Mouse (Mus musculus): ENCODE data around the gene Zfp106. TPM values are rescaled to one million over a fixed set of nuclear protein-coding genes. Genes with fewer than 3 reads are reported as not detected.

Gene Zfp106
- polyA plus RNA-seq, 1 experiment from 2014 or later: 54.5 TPM

GRCm38 (mm10) chr2:120529531-120529930 is 34.1 kb downstream of the Zfp106 start:
- no peaks in the 10 kb centered on the region for H3K4me1 ChIP-seq (ENCODE audit: control insufficient read depth, insufficient read depth, low read length)
- H3K4me3 ChIP-seq (ENCODE audit: low read depth, low read length): no peak overlapping the region
- H3K36me3 ChIP-seq (ENCODE audit: control insufficient read depth, insufficient read depth, low read length): peaks cover 59% of the 10 kb centered on the region
- no peak overlapping the region for H3K9ac ChIP-seq (replicated peaks; ENCODE audit: low read depth, low read length)
- no peak for ATAC-seq (ENCODE audit: low read depth)
- no peak overlapping the region for H3K27ac ChIP-seq (ENCODE audit: low read depth, low read length)
- no peaks in the 10 kb centered on the region for H3K27me3 ChIP-seq (ENCODE audit: control insufficient read depth, insufficient read depth, low read length)
- no peak overlapping the region for H3K4me2 ChIP-seq (ENCODE audit: low read depth, low read length)
- H3K9me3 ChIP-seq (ENCODE audit: control insufficient read depth, low read length): no peaks in the 10 kb centered on the region

- Histone ChIP-seq H3K36me3 (ENCODE audit: control insufficient read depth, insufficient read depth, low read length) (peaks cover 67% of the 10 kb centered on the region), H3K9ac (replicated peaks; ENCODE audit: low read depth, low read length) (no peak overlapping the region), H3K4me1 (ENCODE audit: control insufficient read depth, insufficient read depth, low read length) (no peaks in the 10 kb centered on the region), H3K4me2 (ENCODE audit: low read depth, low read length) (no peak overlapping the region), H3K9me3 (ENCODE audit: control insufficient read depth, low read length) (no peaks in the 10 kb centered on the region), H3K27ac (ENCODE audit: low read depth, low read length) (no peak overlapping the region), H3K27me3 (ENCODE audit: control insufficient read depth, insufficient read depth, low read length) (no peaks in the 10 kb centered on the region), H3K4me3 (ENCODE audit: low read depth, low read length) (no peak overlapping the region)
- ATAC-seq (ENCODE audit: low read depth): no peak
- 94% methylated on average over 5 of the region's 5 CpGs for WGBS
These were observed 36.9 kb downstream of the Zfp106 start for GRCm38 (mm10) chr2:120526771-120527170.

DNA sequence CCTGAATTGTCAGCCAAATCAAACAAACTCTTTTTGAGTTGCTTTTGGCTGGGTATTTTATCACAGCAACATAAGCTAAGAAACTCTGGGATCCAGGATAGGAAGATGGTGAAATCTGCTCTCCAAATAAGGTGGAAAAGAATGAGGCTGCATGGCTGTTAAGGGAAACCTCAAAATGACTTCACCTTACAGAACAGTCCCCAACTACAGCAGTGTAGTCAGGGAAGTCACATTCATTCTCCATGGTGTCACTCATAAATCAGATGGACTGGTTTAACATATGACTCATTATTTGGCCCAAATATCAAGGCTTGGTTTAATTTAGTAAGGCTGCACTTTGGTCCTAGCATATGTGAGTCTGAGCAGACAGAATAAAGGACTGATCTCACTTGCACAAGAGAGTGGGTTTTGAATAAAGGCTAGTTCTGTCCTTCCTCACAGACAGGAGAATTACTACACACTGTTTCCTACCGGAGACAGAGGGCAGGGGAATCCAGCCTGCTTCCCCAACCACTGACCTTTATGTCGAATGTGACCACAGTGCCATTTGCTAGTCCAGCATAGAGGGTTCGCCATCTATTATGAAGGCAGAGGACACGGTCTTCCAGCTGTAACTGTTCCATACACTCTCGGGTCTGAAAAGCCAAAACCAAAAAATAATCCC is 45.0 kb downstream of the Zfp106 start:
- 93% methylated on average over 5 of the region's 5 CpGs for WGBS
- Histone ChIP-seq H3K9me3 (ENCODE audit: control insufficient read depth, low read length) (no peaks in the 10 kb centered on the region), H3K27ac (ENCODE audit: low read depth, low read length) (no peak overlapping the region), H3K4me3 (ENCODE audit: low read depth, low read length) (no peak overlapping the region), H3K4me2 (ENCODE audit: low read depth, low read length) (no peak overlapping the region), H3K9ac (replicated peaks; ENCODE audit: low read depth, low read length) (no peak overlapping the region), H3K36me3 (ENCODE audit: control insufficient read depth, insufficient read depth, low read length) (peaks cover 62% of the 10 kb centered on the region), H3K4me1 (ENCODE audit: control insufficient read depth, insufficient read depth, low read length) (no peaks in the 10 kb centered on the region), H3K27me3 (ENCODE audit: control insufficient read depth, insufficient read depth, low read length) (no peaks in the 10 kb centered on the region)
- no peak for ATAC-seq (ENCODE audit: low read depth)

- H3K27me3 ChIP-seq (ENCODE audit: control insufficient read depth, insufficient read depth, low read length): no peaks in the 10 kb centered on the region
- no peaks in the 10 kb centered on the region for H3K9me3 ChIP-seq (ENCODE audit: control insufficient read depth, low read length)
- H3K9ac ChIP-seq (replicated peaks; ENCODE audit: low read depth, low read length): no peak overlapping the region
- no peak overlapping the region for H3K4me3 ChIP-seq (ENCODE audit: low read depth, low read length)
- no peaks in the 10 kb centered on the region for H3K4me1 ChIP-seq (ENCODE audit: control insufficient read depth, insufficient read depth, low read length)
- ATAC-seq (ENCODE audit: low read depth): no peak
- 97% methylated on average over 4 of the region's 4 CpGs for WGBS
- no peak overlapping the region for H3K27ac ChIP-seq (ENCODE audit: low read depth, low read length)
- peaks cover 46% of the 10 kb centered on the region for H3K36me3 ChIP-seq (ENCODE audit: control insufficient read depth, insufficient read depth, low read length)
- H3K4me2 ChIP-seq (ENCODE audit: low read depth, low read length): no peak overlapping the region
These were observed 49.5 kb downstream of the Zfp106 start for GRCm38 (mm10) chr2:120514181-120514580.

DNA sequence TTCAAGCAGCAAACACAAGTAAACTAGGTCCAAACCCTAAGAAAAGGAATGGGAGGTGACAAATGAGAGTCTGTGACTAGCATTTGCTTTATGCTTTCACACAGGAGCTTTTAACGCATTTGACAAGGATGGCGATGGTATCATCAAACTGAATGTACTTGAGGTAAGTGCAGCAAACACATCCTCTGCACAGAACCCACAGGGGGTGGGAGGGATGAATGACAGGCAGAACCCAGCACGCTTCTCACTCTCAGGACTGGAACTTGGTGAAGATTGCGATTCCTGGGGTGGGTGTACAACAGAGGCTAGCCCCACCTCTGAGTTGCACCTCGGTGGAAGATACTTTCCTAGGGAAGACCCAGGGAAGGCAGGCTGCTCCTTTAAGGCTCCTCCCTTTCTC is 59.7 kb downstream of the Zfp106 start:
- Histone ChIP-seq H3K9ac (replicated peaks; ENCODE audit: low read depth, low read length) (no peak overlapping the region), H3K4me1 (ENCODE audit: control insufficient read depth, insufficient read depth, low read length) (no peaks in the 10 kb centered on the region), H3K27ac (ENCODE audit: low read depth, low read length) (no peak overlapping the region), H3K9me3 (ENCODE audit: control insufficient read depth, low read length) (no peaks in the 10 kb centered on the region), H3K27me3 (ENCODE audit: control insufficient read depth, insufficient read depth, low read length) (no peaks in the 10 kb centered on the region), H3K4me3 (ENCODE audit: low read depth, low read length) (no peak overlapping the region), H3K4me2 (ENCODE audit: low read depth, low read length) (no peak overlapping the region), H3K36me3 (ENCODE audit: control insufficient read depth, insufficient read depth, low read length) (peaks cover 8% of the 10 kb centered on the region)
- no peak for ATAC-seq (ENCODE audit: low read depth)
- WGBS: 81% methylated on average over 5 of the region's 5 CpGs

DNA sequence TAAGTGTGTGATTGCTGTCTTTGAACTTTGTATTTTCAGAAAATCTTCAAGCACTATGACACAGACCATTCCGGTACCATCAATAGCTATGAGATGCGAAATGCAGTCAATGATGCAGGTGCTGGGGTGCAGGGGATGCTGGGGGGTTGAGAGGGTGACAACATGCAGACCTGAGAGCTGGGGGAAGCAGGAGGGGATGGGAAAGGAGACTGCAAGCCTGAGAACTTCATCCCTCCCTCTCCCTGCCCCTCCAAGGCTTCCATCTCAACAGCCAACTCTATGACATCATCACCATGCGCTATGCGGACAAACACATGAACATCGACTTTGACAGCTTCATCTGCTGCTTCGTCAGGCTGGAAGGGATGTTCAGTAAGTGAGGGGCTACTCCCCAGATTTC is 60.5 kb downstream of the Zfp106 start:
- Histone ChIP-seq H3K4me1 (ENCODE audit: control insufficient read depth, insufficient read depth, low read length) (no peaks in the 10 kb centered on the region), H3K27ac (ENCODE audit: low read depth, low read length) (no peak overlapping the region), H3K9ac (replicated peaks; ENCODE audit: low read depth, low read length) (no peak overlapping the region), H3K9me3 (ENCODE audit: control insufficient read depth, low read length) (no peaks in the 10 kb centered on the region), H3K27me3 (ENCODE audit: control insufficient read depth, insufficient read depth, low read length) (no peaks in the 10 kb centered on the region), H3K4me3 (ENCODE audit: low read depth, low read length) (no peak overlapping the region), H3K4me2 (ENCODE audit: low read depth, low read length) (no peak overlapping the region), H3K36me3 (ENCODE audit: control insufficient read depth, insufficient read depth, low read length) (0 out of 2 replicates have a peak, but pooled peaks cover 4% of the 10 kb centered on the region)
- 92% methylated on average over 6 of the region's 6 CpGs for WGBS
- no peak for ATAC-seq (ENCODE audit: low read depth)

DNA sequence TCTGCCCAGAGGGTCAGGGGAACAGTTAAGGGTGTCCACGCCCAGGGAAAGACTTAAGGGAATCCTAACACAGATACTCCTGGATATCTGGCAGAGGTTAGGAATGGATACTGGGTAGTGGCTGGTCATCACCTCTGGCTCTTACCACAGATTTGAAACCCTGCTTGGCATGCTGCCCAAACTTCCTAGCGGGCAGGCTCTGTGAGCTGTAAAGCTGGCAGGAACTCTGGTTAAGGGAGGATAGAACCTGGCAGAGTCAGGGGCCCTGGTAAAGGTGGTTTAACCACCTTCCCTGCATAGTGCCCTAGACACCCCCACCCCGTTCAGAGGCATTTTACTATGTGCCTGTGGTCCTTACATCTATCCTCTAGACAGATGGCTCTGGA is 61.0 kb downstream of the Zfp106 start:
- no peak overlapping the region for H3K4me2 ChIP-seq (ENCODE audit: low read depth, low read length)
- H3K4me1 ChIP-seq (ENCODE audit: control insufficient read depth, insufficient read depth, low read length): no peaks in the 10 kb centered on the region
- H3K9me3 ChIP-seq (ENCODE audit: control insufficient read depth, low read length): no peaks in the 10 kb centered on the region
- H3K27me3 ChIP-seq (ENCODE audit: control insufficient read depth, insufficient read depth, low read length): no peaks in the 10 kb centered on the region
- 79% methylated on average over 3 of the region's 3 CpGs for WGBS
- ATAC-seq (ENCODE audit: low read depth): no peak
- H3K27ac ChIP-seq (ENCODE audit: low read depth, low read length): no peak overlapping the region
- no peak overlapping the region for H3K9ac ChIP-seq (replicated peaks; ENCODE audit: low read depth, low read length)
- H3K4me3 ChIP-seq (ENCODE audit: low read depth, low read length): no peak overlapping the region
- 0 out of 2 replicates have a peak, but pooled peaks cover 4% of the 10 kb centered on the region for H3K36me3 ChIP-seq (ENCODE audit: control insufficient read depth, insufficient read depth, low read length)

- Histone ChIP-seq H3K27ac (ENCODE audit: low read depth, low read length) (no peak overlapping the region), H3K4me2 (ENCODE audit: low read depth, low read length) (no peak overlapping the region), H3K9me3 (ENCODE audit: control insufficient read depth, low read length) (no peaks in the 10 kb centered on the region), H3K36me3 (ENCODE audit: control insufficient read depth, insufficient read depth, low read length) (0 out of 2 replicates have a peak, but pooled peaks cover 4% of the 10 kb centered on the region), H3K27me3 (ENCODE audit: control insufficient read depth, insufficient read depth, low read length) (no peaks in the 10 kb centered on the region), H3K4me3 (ENCODE audit: low read depth, low read length) (no peak overlapping the region), H3K9ac (replicated peaks; ENCODE audit: low read depth, low read length) (no peak overlapping the region), H3K4me1 (ENCODE audit: control insufficient read depth, insufficient read depth, low read length) (no peaks in the 10 kb centered on the region)
- ATAC-seq (ENCODE audit: low read depth): no peak
- WGBS: 69% methylated on average over 13 of the region's 13 CpGs
These were observed 61.6 kb downstream of the Zfp106 start for GRCm38 (mm10) chr2:120501931-120502604.

GRCm38 (mm10) chr2:120501136-120501918 is 62.3 kb downstream of the Zfp106 start:
- no peak overlapping the region for H3K4me2 ChIP-seq (ENCODE audit: low read depth, low read length)
- no peak overlapping the region for H3K27ac ChIP-seq (ENCODE audit: low read depth, low read length)
- H3K9ac ChIP-seq (replicated peaks; ENCODE audit: low read depth, low read length): no peak overlapping the region
- WGBS: 39% methylated on average over 17 of the region's 17 CpGs
- H3K9me3 ChIP-seq (ENCODE audit: control insufficient read depth, low read length): no peaks in the 10 kb centered on the region
- no peaks in the 10 kb centered on the region for H3K4me1 ChIP-seq (ENCODE audit: control insufficient read depth, insufficient read depth, low read length)
- H3K36me3 ChIP-seq (ENCODE audit: control insufficient read depth, insufficient read depth, low read length): 0 out of 2 replicates have a peak, but pooled peaks cover 4% of the 10 kb centered on the region
- ATAC-seq (ENCODE audit: low read depth): no peak
- H3K27me3 ChIP-seq (ENCODE audit: control insufficient read depth, insufficient read depth, low read length): no peaks in the 10 kb centered on the region
- H3K4me3 ChIP-seq (ENCODE audit: low read depth, low read length): no peak overlapping the region
